Mouse (Mus musculus) left cerebral cortex, adult 18-20 months (tissue): ENCODE results near the gene Cyp17a1. TPM values are rescaled to one million over a fixed set of nuclear protein-coding genes. Genes with fewer than 3 reads are reported as not detected.

Experiments
- DNase-seq, 2 experiments: peaks; one replicate each; pipeline ENCODE4 v3.0.0; 2021 to 2022; ENCODE audit warnings: low spot score in 2 of 2, mixed read lengths in 1 of 2
- total RNA-seq, 2 experiments: library from RNA; stranded (reverse); gene quantifications; 2 replicates each; pipeline ENCODE4 v1.2.3; 2021

Gene Cyp17a1
- total RNA-seq, 2 experiments from 2014 or later, result not detected

DNA sequence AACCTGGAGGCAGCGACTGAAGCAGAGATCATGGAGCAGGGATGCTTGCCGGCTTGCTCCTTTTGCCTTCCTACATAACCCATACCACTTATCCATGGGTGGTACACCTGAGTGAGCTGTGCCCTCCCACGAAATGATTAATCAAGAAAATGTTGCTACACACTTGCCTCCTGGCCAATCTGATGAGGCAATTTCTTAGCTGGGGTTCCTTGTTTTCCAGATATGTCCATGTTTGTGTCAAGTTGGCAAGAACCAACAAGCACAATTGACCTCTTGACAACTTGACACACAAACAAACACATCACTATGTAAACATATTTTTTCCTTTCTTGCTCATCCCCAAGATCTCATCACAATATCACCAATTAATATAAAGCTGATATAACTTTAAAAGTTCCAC, 2.7 kb upstream of the Cyp17a1 start:
- no peak for DNase-seq

DNA sequence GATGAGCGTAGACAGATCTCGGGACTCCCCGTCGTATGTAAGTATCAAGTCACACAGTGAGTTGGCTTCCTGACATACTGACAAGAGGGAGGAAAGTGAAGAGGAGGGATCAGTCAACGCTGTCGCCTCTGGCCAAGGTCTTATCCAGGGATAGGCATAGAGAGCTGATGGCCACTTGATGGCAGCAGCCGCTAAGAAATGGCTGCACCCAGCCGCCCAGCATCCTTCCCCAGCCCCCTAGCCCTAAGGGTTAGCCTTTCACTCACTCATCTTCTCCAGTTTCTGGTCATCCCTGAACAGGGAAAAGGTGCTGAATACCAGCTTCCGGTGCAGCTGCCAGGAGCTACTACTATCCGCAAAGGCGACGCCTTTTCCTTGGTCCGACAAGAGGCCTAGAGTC, 2.3 kb downstream of the Cyp17a1 start:
- DNase-seq, result peak; percentile 59 to 65

DNA sequence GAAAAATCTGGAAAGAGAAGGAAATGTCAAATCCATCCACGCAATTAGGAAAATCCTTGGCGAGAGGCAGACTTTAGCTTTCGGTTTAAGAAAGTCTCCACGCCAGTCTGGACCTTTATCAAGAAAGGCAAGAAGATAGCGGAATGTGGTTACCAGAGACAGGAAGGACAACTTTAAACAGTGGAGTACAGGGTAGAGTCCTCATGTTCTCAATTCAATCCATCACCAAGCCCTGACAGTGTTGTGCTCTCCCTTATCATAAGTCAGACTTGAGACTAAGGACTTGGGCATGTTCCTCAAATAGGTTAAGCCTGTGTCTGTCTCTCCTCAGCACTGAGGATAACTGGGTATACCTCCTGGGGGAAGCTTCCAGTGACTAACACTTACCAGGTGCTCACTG, 3.2 kb downstream of the Cyp17a1 start:
- no peak for DNase-seq

DNA sequence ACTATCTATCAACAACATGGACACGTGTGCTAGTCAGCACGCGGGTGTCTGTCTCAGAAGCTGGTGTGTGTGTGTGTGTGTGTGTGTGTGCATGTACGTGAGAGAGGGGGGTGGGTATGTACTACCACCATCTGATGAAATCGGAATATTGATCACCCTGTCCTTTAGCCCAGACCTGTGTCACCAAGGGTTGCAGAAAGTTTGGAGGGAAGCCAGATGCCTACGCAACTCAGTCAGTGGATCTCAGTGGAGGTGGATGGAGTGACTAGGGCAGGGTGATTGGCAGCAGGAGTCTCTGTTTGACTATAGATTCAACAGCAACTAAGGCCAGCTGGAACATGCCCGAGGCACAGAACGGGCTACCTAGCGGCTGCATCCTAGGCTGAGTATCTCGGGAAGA, 4.7 kb downstream of the Cyp17a1 start:
- no peak for DNase-seq

DNA sequence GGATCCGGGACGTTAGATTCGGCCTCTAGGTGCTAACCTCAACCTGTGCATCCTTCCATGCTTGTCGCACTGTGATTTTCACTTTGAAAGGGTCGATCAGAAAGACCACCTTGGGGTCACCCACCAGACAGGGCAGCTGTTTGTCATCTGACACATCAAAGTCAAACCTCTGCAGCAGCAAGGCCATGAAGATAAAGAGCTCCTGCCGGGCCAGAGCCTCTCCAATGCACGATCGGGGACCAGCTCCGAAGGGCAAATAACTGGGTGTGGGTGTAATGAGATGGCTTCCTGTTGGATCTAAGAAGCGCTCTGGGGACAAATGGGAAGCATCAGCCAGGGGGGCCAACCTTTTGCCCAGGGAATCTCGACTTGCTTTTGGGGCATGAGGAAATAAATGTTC, 5.7 kb downstream of the Cyp17a1 start:
- no peak for DNase-seq

DNA sequence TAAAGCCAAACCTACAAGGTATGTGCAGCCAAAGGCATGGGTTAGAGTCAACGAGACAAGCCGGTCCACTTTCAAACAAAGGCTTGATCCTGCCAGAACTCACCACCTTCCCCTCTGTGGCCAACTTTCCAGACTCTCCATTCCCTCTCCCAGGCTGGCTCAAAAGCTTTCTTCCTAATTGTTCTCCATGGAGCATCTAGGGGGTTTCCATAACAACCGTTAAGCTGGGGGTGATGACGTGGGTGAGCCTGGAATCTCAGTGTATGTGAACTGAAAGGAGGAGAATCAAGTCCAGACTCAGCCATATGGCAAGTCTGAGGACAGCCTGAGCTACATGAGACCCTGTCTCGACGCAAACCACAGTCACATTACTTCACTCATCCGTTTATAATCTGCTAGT, 7.5 kb downstream of the Cyp17a1 start:
- no peak for DNase-seq

DNA sequence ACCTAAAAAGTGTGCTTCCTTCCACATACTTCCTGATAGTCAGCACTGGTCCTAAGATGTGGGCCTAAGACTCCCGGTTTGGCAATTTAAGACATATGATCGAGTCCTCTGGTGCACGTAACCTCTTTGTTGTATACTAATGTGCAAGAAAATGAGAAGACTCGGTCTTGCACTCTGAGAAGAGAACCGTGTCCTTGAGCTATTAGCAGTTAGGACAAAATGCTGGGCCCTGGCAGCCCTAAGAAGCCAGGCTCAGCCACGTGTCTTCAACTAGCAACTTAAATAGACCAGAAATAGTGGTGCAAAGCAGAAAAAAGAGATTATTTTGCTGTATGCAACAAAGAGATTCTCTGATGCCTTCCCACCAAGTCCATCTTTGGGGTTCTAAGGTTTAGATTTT, 10.2 kb downstream of the Cyp17a1 start:
- no peak for DNase-seq

DNA sequence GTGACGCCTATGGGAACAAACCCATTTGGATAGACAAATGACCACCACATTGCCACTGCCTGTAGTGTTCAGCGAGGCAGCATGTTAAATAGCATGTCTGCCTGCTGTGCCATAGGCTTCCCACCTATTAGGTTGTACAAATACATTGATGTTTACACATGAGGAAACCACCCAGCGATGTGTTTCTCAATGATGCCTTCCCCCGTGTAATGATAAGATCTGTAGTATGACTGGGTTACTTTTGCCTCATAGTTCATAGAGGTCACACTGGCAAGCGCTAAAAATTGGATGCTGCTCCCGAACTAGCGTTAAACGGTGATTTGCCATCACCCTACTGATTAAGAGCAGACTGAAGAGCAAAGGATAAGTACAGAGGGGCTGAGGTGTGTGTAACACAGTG, 10.8 kb downstream of the Cyp17a1 start:
- DNase-seq, result no peak

DNA sequence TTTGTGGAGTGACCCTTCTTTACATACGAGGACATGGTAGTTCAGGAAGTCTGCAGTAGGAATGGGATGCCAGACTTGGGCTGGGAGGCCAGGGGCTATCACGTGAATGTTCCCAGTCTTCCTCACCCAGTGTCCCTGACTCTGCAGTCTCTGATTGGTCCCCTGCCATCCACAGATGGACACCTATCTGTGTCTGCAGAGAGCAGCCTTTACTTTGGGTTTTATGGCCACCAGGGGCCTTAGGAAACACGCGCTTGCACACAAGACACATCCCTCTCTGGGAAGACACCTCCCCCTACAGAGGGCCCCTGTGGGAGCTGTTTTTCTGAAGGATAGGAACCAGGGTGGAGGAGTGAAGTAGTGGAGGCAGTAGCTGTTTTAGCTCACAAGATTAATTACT, 11.5 kb downstream of the Cyp17a1 start:
- DNase-seq, result no peak

DNA sequence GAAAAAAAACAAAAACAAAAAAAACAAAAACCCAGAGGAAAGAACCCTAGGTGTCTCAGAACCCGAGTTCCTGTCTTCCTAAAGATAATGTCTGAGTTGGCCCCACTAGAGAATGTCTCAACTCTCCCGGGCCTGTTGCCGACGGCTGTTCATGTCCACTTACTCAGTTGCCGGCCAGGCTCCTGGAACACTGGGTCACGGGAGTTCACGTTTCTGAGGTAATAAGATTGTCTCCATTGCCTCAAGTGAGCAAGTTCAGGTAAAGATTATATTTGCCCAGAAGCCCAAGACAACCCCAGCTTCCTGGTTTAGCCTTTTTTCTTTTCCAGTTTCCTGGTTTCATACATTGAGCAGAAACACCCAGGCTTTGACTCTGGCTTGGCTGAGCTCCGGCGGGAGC, 14.1 kb downstream of the Cyp17a1 start:
- DNase-seq, result no peak

DNA sequence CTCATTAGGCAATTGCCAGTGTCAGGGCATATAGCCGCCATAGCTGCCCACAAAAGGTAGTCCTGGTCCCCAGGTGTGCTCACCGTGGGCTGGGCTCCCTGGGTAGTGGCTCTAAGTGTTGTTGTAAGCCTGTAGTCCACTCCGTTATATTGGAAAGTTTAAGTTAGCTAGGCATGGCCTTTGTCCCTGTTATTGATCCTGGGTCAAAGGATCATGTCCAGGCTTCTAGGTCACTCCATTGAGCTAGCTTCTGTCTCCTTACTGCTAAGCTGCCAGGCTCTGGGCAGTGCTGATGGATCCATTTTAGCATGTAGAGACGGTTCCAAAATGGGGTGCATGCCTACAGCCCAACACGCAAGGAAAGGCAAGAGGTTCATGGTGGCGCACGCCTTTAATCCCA, 14.6 kb downstream of the Cyp17a1 start:
- no peak for DNase-seq

DNA sequence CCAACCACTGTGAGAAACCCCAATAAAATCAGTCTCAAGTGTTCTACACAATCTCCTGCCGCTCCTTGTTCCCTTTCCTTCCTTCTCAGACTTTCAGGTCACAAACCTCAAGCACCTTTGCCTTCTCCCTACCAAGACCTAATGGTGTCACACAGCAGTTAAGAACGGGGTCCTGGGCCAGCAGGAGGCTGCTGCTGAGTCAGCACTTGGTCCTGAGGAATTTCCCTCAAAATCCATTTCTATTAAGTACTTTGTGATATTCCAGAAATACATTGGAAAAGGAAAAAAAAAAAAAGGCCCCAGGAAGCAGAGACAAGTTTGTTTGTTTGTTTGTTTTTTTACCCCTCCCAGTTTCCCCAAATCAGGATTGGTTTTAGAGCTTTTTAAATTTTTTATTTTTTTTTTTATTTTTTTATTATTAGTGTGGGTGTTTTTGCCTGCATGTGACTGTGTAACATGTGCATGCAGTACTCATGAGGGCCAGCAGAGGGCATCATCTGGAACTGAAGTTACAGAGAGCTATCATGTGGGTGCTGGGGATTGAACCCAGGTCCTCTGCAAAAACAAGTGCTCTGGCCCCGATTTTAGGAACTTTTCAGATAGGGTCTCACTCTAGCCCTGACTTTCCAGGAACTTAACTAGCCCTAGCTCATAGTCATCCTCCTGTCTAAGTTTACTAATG, 15.5 kb downstream of the Cyp17a1 start:
- no peak for DNase-seq

DNA sequence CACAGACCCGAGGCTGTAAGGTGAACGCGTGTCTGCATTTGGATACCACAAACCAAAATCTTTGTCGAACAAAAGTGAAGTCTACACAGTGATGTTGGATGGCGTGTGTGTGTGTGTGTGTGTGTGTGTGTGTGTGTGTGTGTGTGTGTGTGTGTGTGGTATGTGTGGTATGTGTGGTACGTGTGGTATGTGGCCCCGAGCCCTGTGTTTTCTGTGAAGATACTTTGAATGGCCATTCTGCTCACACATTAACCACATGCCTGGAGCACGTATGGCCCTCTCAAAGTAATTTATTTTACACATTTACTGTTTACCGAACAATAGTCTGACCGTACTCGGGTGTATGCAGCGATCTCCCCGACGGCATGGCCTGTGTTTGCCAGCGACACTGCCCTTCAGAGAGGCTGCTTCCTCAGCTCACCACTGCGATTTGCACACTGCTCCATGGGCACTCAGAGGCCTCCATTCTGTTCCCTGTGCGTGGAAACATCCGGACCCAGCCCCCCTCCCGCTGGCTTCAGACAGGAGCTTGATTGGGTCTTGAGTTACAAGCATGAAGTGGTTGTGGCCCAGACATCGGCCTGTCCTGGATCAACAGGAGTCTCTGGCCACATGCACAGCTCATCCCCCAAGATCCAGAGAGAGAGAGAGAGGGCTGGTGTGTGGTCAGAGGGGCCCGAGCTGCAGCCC, 16.7 kb downstream of the Cyp17a1 start:
- DNase-seq, result no peak

DNA sequence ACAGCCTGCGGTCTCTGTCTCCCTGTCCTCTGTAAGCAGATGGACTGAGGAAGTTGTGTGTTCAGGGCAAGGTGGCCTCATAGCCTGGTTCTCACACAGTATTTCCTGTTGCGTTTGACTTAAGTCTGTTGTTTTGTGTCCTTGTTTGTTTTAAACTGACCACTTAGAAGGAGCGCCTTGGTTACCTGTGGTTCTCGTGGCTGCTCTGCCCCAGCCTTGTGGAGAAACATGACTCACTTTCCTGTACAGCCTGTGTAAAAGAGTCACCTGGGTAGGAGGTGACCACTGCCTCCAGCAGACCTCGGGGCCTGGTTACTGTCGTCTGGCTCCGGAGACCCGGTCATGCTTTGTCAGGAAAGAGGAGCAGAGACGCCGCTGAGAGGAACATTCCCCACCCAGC, 17.3 kb downstream of the Cyp17a1 start:
- no peak for DNase-seq

DNA sequence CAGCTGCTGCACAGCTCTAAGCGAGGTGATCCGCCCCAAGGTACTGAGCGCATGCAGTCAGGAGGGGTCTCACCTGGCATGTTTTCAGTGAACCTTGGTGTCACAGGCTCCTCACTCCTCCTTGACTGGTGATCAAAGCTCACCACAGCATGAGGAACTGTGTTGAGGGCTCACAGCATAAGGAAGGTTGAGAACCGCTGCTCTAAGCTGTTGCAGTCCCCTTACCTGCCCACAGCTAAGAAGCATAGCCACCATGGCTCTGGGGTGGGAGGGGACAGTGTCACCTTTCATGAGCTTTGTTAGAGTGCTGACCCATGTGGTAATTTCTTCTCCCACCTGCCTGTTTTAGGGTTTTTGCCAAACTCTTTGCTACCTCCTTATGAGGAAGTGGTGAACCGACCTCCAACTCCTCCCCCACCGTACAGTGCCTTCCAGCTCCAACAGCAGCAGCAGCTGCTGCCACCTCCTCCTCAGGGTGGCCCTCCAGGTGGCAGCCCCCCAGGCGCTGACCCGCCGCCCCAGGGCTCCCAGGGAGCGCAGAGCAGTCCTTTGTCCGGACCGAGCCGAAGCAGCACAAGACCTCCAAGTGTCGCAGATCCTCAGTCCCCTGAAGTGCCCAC, 19.2 kb downstream of the Cyp17a1 start:
- no peak for DNase-seq

DNA sequence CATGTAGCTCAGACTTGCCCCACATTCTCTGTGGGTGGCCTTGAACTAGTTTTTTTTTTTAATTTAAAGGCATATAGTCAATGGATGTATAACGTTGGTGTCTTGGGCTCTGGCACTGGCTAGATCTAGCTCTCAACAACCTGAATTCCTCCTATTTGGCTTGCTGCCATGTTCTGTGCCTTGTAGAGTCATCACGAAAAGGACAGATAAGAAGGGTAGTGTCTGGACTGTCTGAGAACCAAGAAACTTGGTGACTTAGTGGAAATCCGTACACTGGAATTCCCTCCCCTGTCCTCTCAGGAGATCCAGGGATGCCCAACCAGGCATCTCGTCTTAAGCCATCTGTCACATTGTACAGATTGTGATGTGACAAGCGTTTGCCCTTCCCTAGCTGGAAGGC, 19.8 kb downstream of the Cyp17a1 start:
- DNase-seq, result no peak

DNA sequence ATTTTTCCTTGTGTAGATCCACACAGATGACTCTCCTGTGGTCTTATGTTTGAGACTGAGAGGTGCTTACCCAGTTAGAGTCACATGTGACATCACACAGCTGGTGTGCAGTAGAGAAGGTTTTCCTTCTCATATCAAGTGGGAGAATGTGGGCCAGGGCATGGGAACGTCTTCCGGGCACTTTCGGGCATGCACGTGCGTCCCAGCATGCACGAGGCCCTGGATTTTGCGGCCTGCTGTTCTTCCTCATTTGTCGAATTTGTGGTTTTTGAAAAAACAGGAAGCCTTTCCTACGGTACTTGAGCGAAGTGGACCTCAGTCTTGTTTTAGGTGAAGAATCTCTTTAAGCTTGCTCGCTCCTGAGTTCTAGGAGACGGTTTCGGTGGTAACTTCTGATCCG, 24.4 kb downstream of the Cyp17a1 start:
- no peak for DNase-seq

DNA sequence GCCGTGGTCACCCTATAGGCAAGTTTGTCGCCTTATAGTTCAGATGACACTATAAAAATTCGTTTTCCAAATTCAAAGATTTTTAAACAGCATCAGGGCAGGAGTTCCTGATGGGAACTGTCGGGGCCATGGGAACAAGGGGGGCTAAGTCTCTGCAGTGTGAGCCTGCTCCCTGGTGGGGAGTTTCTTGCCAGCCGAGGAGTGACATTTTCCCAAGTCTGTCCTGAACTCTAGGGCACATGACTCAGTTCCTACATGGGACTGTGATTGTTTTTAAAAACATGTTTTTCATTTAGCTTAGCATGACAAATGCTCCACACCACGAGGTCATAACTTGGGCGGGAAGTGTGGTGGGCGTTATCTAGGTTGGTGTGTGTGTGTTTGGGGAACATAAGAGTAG, 25.1 kb downstream of the Cyp17a1 start:
- DNase-seq, result no peak

DNA sequence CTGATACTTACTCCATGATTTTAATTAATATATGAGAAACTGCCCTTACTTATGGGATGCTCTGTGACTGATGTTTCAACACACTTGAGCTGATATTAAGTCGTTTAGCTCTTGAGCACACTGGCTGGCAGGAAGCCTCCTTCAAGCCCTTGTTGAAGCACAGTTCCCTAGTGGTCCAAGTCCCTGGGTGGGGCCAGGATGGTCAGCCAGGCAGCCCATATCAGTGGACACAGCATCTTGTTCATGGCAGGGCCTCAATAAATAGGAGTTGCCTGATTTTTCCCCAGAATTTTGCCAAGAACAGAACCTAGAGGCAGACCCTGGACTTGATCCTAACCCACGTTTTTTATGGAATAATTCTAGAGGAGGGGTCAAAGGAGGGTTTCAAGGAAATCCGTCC, 25.7 kb downstream of the Cyp17a1 start:
- no peak for DNase-seq

DNA sequence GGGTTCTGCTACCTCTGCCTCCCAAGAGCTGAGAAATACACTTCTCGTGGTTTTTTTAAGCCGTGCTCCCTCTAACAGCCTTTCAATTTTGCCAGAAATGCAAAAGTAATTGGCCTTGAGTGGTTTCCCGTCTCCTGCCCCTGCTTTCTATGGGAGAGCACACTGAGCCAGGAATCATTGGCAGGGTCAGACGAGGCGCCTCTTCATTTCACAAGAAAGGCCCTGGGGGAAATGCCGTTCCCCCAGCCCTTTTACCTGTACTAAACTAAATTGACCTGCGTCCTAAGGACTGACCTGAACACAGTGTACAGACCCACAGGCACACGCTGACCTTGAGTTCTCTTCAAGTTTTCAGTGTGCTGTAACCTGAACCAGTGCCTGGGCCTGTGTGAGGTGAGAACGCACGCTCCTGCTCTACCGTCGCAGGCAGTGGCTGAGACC, 26.9 kb downstream of the Cyp17a1 start:
- DNase-seq, result no peak

DNA sequence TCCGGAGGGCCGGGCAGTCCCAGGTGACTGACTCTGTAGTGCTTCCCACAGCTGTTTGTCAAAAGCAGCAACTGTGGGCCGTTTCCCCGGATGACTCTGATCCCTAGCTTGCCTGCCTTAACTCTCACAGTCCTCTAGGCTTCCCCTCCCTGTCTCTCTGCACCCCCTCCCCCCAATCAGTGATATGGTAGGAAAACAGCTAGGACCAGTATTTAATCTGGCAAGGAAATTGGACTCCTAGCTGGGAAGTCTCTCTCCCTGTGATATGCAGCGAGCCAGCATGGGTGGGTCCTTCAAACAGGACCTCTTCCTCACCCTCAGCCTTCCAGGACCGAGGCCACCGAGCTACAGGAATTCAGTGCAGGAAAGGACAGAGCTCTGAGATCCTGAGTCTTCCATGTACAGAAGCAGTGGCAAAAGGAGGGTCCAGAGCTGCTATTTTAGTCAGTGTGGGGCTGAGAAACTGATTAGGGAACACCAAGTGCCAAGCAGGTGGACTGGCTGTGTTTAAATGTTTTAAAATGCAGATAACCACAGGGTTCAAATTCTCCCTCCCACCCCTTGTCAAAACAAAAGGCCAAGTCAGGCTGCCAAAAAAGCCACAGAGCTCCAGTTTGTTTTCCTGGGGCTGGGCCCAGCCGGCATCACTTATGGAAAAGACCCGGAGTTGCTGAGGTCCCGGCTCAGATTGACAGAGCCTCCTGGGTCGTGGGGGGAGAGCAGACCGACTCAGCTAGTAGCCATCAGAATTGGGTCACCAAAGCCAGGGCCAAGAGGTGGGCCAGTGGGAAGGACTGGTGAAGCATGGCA, 28.0 kb downstream of the Cyp17a1 start:
- no peak for DNase-seq

DNA sequence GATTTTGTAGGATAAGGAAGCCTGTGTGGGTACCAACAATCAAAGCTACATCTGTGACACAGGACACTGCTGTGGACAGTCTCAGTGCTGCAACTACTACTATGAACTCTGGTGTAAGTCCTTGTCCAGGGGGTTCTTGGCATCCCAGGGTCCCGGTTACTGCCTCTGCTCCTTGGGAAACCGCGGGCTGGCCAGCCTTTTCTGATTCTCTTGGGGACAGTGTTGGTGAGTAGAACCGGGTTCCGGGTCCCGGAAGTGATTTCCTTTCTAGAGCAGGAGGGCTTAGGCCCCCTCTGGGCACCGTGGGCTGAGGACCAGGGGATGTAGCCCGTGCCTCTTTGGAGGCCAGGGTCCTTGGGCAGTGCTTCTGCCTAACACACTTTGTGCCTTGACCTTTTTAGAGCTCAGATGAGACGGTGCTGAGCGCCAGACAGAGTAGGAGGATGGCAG, 28.6 kb downstream of the Cyp17a1 start:
- no peak for DNase-seq
